Mouse (Mus musculus) heart, embryonic 16.5 days (tissue): ENCODE results near the gene Ntf5. TPM values are rescaled to one million over a fixed set of nuclear protein-coding genes. Genes with fewer than 3 reads are reported as not detected.
A peak's percentile ranks its signal among the peaks of the same experiment; 100 is the strongest.

ENCODE experiments used
- ATAC-seq: fragments of 200-750 bp; cut with Nextera tagmentation; replicated peaks from 2 replicates; pipeline ENCODE4 v1.8.0; 2017; ENCODE audit warnings: moderate number of reproducible peaks; ENCODE audit not compliant: insufficient read depth, low FRiP score; ENCODE audit errors: extremely low read depth
- H3K27ac ChIP-seq: fragments of 300-500 bp; sonication (generic); 2 replicates; pipeline ENCODE4 v1.5.1; 2014; ENCODE audit warnings: mild to moderate bottlenecking, low read length, control low read depth, moderate library complexity
- H3K27me3 ChIP-seq: fragments of 300-500 bp; sonication (generic); 2 replicates; pipeline ENCODE4 v1.6.1; 2014; ENCODE audit warnings: low read length, mixed read lengths; ENCODE audit not compliant: control insufficient read depth, insufficient read depth
- H3K36me3 ChIP-seq: fragments of 300-500 bp; sonication (generic); 2 replicates; pipeline ENCODE4 v1.6.1; 2014; ENCODE audit not compliant: control insufficient read depth, insufficient read depth
- H3K4me1 ChIP-seq: fragments of 300-500 bp; sonication (generic); 2 replicates; pipeline ENCODE4 v1.6.1; 2014; ENCODE audit warnings: low read length, mixed read lengths; ENCODE audit not compliant: control insufficient read depth, insufficient read depth
- H3K4me2 ChIP-seq: fragments of 300-500 bp; sonication (generic); 2 replicates; pipeline ENCODE4 v1.6.1; 2014; ENCODE audit warnings: low read depth, mild to moderate bottlenecking, control low read depth, low read length
- H3K4me3 ChIP-seq: fragments of 300-500 bp; sonication (generic); 2 replicates; pipeline ENCODE4 v1.5.1; 2014; ENCODE audit warnings: mild to moderate bottlenecking, control low read depth, low read length
- H3K9ac ChIP-seq: fragments of 300-500 bp; sonication (generic); 2 replicates; pipeline ENCODE4 v1.6.1; 2014; ENCODE audit warnings: low read length, control low read depth
- H3K9me3 ChIP-seq: fragments of 300-500 bp; sonication (generic); replicated peaks from 2 replicates; pipeline ENCODE4 v1.6.1; 2016; ENCODE audit warnings: low read length; ENCODE audit not compliant: control insufficient read depth
- WGBS: fragments of 180-500 bp; shearing (Covaris S2); extraction: QIAGEN DNeasy Blood & Tissue Kit; methylation state at CpG from one replicate; pipeline ENCODE4 v1.1.7; 2014; 5-methylcytosine and 5-hydroxymethylcytosine counted together
- polyA plus RNA-seq: library from polyadenylated mRNA; unstranded; fragments of >200 nt; fragmentation: Nextera tagmentation; extraction: Ambion mirVana; gene quantifications from 2 replicates; pipeline ENCODE4 v1.2.1, GENCODE M21; 2015

Gene Ntf5
- polyA plus RNA-seq, 1 experiment from 2014 or later, result 1.1 TPM

- ATAC-seq, result no peak
Measured at GRCm38 (mm10) chr7:45408949-45409348, 4.5 kb upstream of the Ntf5 start.

GRCm38 (mm10) chr7:45409497-45410163 is 3.9 kb upstream of the Ntf5 start:
- no peak for ATAC-seq
- Histone ChIP-seq H3K4me3 (no peak overlapping the region), H3K4me1 (peaks cover 21% of the 10 kb centered on the region), H3K9me3 (no peaks in the 10 kb centered on the region), H3K36me3 (no peaks in the 10 kb centered on the region), H3K27me3 (peaks cover 84% of the 10 kb centered on the region), H3K27ac (no peak overlapping the region), H3K9ac (no peak overlapping the region), H3K4me2 (no peak overlapping the region)
- WGBS, result 89% methylated on average over 8 of the region's 8 CpGs

More at GRCm38 (mm10) chr7:45408949-45409348, 4.5 kb upstream of the Ntf5 start:
- WGBS, result 88% methylated on average over 17 of the region's 17 CpGs
- peaks cover 78% of the 10 kb centered on the region for H3K27me3 ChIP-seq
- H3K9me3 ChIP-seq, result no peaks in the 10 kb centered on the region
- no peak overlapping the region for H3K4me3 ChIP-seq
- no peaks in the 10 kb centered on the region for H3K36me3 ChIP-seq
- H3K4me1 ChIP-seq, result peaks cover 16% of the 10 kb centered on the region
- no peak overlapping the region for H3K27ac ChIP-seq
- no peak overlapping the region for H3K4me2 ChIP-seq
- H3K9ac ChIP-seq, result no peak overlapping the region

- Histone ChIP-seq H3K9me3 (no peaks in the 10 kb centered on the region), H3K4me2 (no peak overlapping the region), H3K4me3 (no peak overlapping the region), H3K27ac (no peak overlapping the region), H3K27me3 (peaks cover 91% of the 10 kb centered on the region), H3K36me3 (no peaks in the 10 kb centered on the region), H3K9ac (no peak overlapping the region), H3K4me1 (peaks cover 12% of the 10 kb centered on the region)
- ATAC-seq, result no peak
- WGBS, result 54% methylated on average over 2 of the region's 2 CpGs
Measured at GRCm38 (mm10) chr7:45412421-45412820, 1.1 kb upstream of the Ntf5 start.

- peak overlapping the region; percentile 83 for H3K4me2 ChIP-seq
- peaks cover 90% of the 10 kb centered on the region for H3K27me3 ChIP-seq
- no peak overlapping the region for H3K27ac ChIP-seq
- WGBS, result under 1% methylated on average over 27 of the region's 27 CpGs
- peak overlapping the region; percentile 70 for H3K9ac ChIP-seq
- no peaks in the 10 kb centered on the region for H3K36me3 ChIP-seq
- no peaks in the 10 kb centered on the region for H3K9me3 ChIP-seq
- H3K4me3 ChIP-seq, result peak overlapping the region; percentile 59
- H3K4me1 ChIP-seq, result peaks cover 12% of the 10 kb centered on the region
- no peak; the same call in 1 of the 2 replicates for ATAC-seq
Measured at GRCm38 (mm10) chr7:45413864-45414739, 607 bp downstream of the Ntf5 start.

GRCm38 (mm10) chr7:45414740-45415224 is 1.3 kb downstream of the Ntf5 start:
- H3K9ac ChIP-seq, result no peak overlapping the region
- H3K9me3 ChIP-seq, result no peaks in the 10 kb centered on the region
- H3K4me3 ChIP-seq, result no peak overlapping the region; the same call in 1 of the 2 replicates
- H3K27ac ChIP-seq, result no peak overlapping the region
- H3K4me1 ChIP-seq, result peaks cover 12% of the 10 kb centered on the region
- peaks cover 85% of the 10 kb centered on the region for H3K27me3 ChIP-seq
- ATAC-seq, result no peak
- H3K4me2 ChIP-seq, result no peak overlapping the region; the same call in 1 of the 2 replicates
- WGBS, result 44% methylated on average over 12 of the region's 12 CpGs
- H3K36me3 ChIP-seq, result no peaks in the 10 kb centered on the region

- H3K4me1 ChIP-seq, result peaks cover 12% of the 10 kb centered on the region
- H3K9ac ChIP-seq, result no peak overlapping the region
- H3K4me2 ChIP-seq, result peak overlapping the region; percentile 8; the same call in 1 of the 2 replicates
- peak overlapping the region; percentile 11 for H3K4me3 ChIP-seq
- H3K36me3 ChIP-seq, result no peaks in the 10 kb centered on the region
- H3K9me3 ChIP-seq, result no peaks in the 10 kb centered on the region
- no peak overlapping the region for H3K27ac ChIP-seq
- ATAC-seq, result no peak
- H3K27me3 ChIP-seq, result peaks cover 85% of the 10 kb centered on the region
- 14% methylated on average over 37 of the region's 37 CpGs for WGBS
Measured at GRCm38 (mm10) chr7:45415636-45416035, 2.1 kb downstream of the Ntf5 start.

GRCm38 (mm10) chr7:45417962-45418492 is 4.5 kb downstream of the Ntf5 start:
- no peak overlapping the region for H3K4me3 ChIP-seq
- H3K36me3 ChIP-seq, result peaks cover 15% of the 10 kb centered on the region
- WGBS, result 13% methylated on average over 13 of the region's 13 CpGs
- H3K4me2 ChIP-seq, result no peak overlapping the region
- peaks cover 68% of the 10 kb centered on the region for H3K27me3 ChIP-seq
- H3K9me3 ChIP-seq, result no peaks in the 10 kb centered on the region
- no peak overlapping the region for H3K27ac ChIP-seq
- ATAC-seq, result no peak
- H3K9ac ChIP-seq, result no peak overlapping the region
- peaks cover 12% of the 10 kb centered on the region for H3K4me1 ChIP-seq

- H3K9me3 ChIP-seq, result no peaks in the 10 kb centered on the region
- ATAC-seq, result no peak
- peaks cover 34% of the 10 kb centered on the region for H3K36me3 ChIP-seq
- no peak overlapping the region for H3K27ac ChIP-seq
- 20% methylated on average over 27 of the region's 27 CpGs for WGBS
- H3K27me3 ChIP-seq, result peaks cover 52% of the 10 kb centered on the region
- 0 out of 2 replicates have a peak, but pooled peaks cover 3% of the 10 kb centered on the region for H3K4me1 ChIP-seq
- H3K4me3 ChIP-seq, result no peak overlapping the region
- no peak overlapping the region for H3K9ac ChIP-seq
- H3K4me2 ChIP-seq, result no peak overlapping the region
Measured at GRCm38 (mm10) chr7:45419859-45420614, 6.5 kb downstream of the Ntf5 start.
